Mouse (Mus musculus) bone marrow, adult 2 months (tissue): ENCODE results near the gene Fam131b.

ENCODE experiments used
- CTCF ChIP-seq: fragments of 200-500 bp; IDR thresholded peaks from 2 replicates; pipeline ENCODE4 v1.5.1; 2011; ENCODE audit warnings: low read length, control low read depth; ENCODE audit not compliant: control insufficient read depth, insufficient read depth
- POLR2A ChIP-seq: fragments of 200-500 bp; IDR thresholded peaks from 2 replicates; pipeline ENCODE4 v1.6.1; 2011; ENCODE audit warnings: low read depth, mild to moderate bottlenecking, control low read depth, low read length, borderline replicate concordance; ENCODE audit not compliant: control insufficient read depth

GRCm38 (mm10) chr6:42352486-42352846, 28.0 kb upstream of the Fam131b start:
- TF ChIP-seq CTCF (no peak), POLR2A (no peak)
